Mouse (Mus musculus): Measurements from ENCODE around the gene Setd3. TPM values are rescaled to one million over a fixed set of nuclear protein-coding genes. Genes with fewer than 3 reads are reported as not detected.

The Setd3 gene
- total RNA-seq (2023): 10 to 100 TPM; 80.1 to 83.1 TPM

DNA sequence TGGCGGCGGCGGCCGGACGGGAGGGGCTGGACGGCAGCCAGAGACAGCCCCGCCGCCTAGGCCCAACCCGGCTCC lies at the start of gene Setd3:
Setd3 (minus strand) TSS at position 69 of the 75 bp plus-strand sequence.

DNA sequence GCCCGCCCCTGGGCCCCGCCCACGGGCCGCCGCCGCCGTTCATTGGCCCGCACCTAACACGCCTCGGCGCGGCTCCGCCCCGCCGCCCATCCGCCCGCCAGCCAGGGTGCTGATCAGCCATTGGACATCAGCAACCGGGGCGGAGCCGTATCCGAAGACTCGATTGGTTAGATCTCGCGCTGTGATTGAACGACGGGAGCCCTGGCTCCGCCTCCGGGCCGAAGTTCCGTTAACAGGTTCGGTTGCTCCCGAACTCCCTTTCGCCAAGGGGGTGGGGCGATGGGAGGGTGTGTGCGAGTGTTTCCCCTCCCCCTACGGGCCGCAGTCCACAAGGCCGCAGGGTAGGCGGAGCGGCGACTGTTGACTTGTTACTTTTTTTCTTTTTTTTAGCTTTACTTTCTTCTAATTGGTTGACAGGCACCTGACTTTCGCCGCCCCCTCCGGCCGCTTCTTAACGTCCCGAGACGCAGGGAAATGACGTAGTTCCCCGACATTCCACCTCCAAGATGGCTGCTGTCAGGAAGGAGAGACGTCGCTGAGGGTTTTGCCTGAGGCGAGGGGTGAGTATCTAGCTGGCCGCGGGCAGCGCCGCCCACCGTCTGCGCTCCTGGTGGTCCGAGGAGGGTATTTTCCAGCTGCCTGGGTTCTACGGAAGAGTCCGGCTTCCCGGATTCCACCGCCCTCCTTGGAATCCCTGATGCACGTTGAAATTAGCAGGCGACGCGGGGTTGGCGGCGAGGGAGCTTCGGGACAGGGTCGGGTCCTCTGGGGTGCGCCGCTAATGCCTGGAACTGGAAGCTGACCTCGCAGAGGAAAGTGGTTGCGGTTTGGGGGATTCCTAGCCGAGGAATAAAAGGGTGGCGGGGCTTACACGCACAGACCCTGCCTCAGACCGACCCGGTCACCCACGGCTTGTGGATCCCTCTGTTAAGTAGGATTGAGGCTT lies 480 bp upstream of the Setd3 start, which contains the start of gene Ccnk:
Ccnk (plus strand) TSS at position 259 of the 946 bp plus-strand sequence.

Other genes starting within 250 kb of the Setd3 start
- 100 to 1,000 TPM; 226 to 255 TPM for gene Bcl11b, start 175.7 kb downstream of the Setd3 start, total RNA-seq (2023)
- gene Ccnk, start 265 bp upstream of the Setd3 start, total RNA-seq (2023): 10 to 100 TPM; 80.2 to 81.2 TPM
- gene Ccdc85c, start 96.1 kb upstream of the Setd3 start, total RNA-seq (2023): 1 to 10 TPM; 1.7 to 2.0 TPM
- gene Hhipl1, start 127.0 kb upstream of the Setd3 start, total RNA-seq (2023): not detected
- not detected for gene Cyp46a1, start 155.1 kb upstream of the Setd3 start, total RNA-seq (2023)
- not detected for gene Eml1, start 191.6 kb upstream of the Setd3 start, total RNA-seq (2023)

All from T-cell, adult 66 days (primary cell).